Mouse (Mus musculus): ENCODE measurements around the gene Rnf187.

- TF ChIP-seq CEBPB (IDR thresholded peaks at IDR 0.05; ENCODE audit: low read depth) (no peak), CTCF (IDR thresholded peaks at IDR 0.05; ENCODE audit: control insufficient read depth, insufficient read depth, insufficient read length) (no peak), MAX (IDR thresholded peaks at IDR 0.05) (no peak)
Measured at GRCm38 (mm10) chr11:58971796-58972195, 33.1 kb upstream of the Rnf187 start.

Data from C2C12 (cell line).